10 mouse cellular contexts compared by ENCODE assay signal in the genomic region with DNA sequence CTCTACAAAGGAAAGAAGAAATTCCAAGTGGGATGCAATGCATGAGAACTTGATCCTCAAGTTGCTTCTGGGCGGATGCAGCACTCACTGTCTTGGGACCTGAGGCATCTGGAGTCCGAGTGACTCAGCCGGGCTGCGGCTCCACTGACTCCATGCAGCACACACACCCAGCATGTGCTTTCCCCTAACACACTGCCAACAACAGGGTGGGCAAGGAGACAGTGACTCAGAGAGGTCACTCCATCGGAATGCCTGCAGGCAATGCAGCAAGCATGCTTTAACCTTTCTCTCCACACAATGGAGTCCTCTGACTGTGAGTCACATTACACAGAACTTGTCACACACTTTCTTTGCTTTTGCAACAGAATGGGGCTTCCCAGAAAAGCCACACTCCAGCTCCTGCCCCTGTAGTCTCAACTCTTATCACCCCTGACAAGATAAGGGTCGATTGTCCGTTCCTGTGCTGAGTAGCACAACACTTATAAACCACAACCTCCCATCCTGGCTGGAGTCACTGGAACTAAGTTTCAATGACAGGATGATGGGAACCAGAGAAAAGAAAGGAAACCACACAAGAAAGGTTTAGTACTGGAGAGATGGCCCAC.
A peak's percentile ranks its signal among the peaks of the same experiment; 100 is the strongest.
DNase-seq lines count a peak whose midpoint lies in the region; ATAC-seq lines count a peak whose summit lies in the region.
"Had no signal": no experiment of that assay in that cellular context is flagged by ENCODE, and none has a peak within 500 bp of the region (broad histone marks: within the 10 kb centered on the region; RNA-seq: fewer than 3 reads in every experiment).

No protein-coding gene starts in this region.

- peak overlapping the region; percentile 33 for H3K27ac ChIP-seq in heart, embryonic 16.5 days (ENCODE audit: low read length)
- H3K27ac ChIP-seq in intestine, embryonic 15.5 days: no peak overlapping the region
- H3K27ac ChIP-seq: forebrain, embryonic 15.5 days had no signal

- H3K9ac ChIP-seq in heart, embryonic 16.5 days (ENCODE audit: low read length): no peak overlapping the region
- H3K9ac ChIP-seq in intestine, embryonic 15.5 days: no peak overlapping the region
- H3K9ac ChIP-seq: forebrain, embryonic 15.5 days had no signal

- H3K4me1 ChIP-seq in heart, embryonic 16.5 days (ENCODE audit: control insufficient read depth, insufficient read depth, low read length): peaks cover 20% of the 10 kb centered on the region
- H3K4me1 ChIP-seq in intestine, embryonic 15.5 days (replicated peaks): 0 out of 2 replicates have a peak, but pooled peaks cover 2% of the 10 kb centered on the region
- H3K4me1 ChIP-seq: forebrain, embryonic 15.5 days had no signal

- no peak overlapping the region for H3K4me3 ChIP-seq in heart, embryonic 16.5 days (ENCODE audit: low read length)
- H3K4me3 ChIP-seq in intestine, embryonic 15.5 days (replicated peaks): no peak overlapping the region
- H3K4me3 ChIP-seq: forebrain, embryonic 15.5 days had no signal

- 12% methylated on average over 7 of the region's 7 CpGs for WGBS in heart, embryonic 16.5 days
- WGBS in intestine, embryonic 15.5 days: 38% methylated on average over 7 of the region's 7 CpGs

- peaks cover 26% of the 10 kb centered on the region for H3K36me3 ChIP-seq in heart, embryonic 16.5 days (ENCODE audit: control insufficient read depth, insufficient read depth)
- peaks cover 11% of the 10 kb centered on the region; the same call in 1 of the 2 replicates for H3K36me3 ChIP-seq in intestine, embryonic 15.5 days

- no peak overlapping the region for H3K4me2 ChIP-seq in heart, embryonic 16.5 days (ENCODE audit: low read depth, low read length)
- no peak overlapping the region for H3K4me2 ChIP-seq in intestine, embryonic 15.5 days (replicated peaks)
- H3K4me2 ChIP-seq: forebrain, embryonic 15.5 days had no signal

- DNase-seq in adrenal gland, postnatal 25 days: peak; percentile 33
- no peak for DNase-seq in adrenal gland, adult 8-10 months
- DNase-seq in urinary bladder, postnatal 25 days (ENCODE audit: low spot score): peak; percentile 26
- DNase-seq in urinary bladder, postnatal 10 days (ENCODE audit: low spot score): no peak
- no peak for DNase-seq in thymus, postnatal 0 days (ENCODE audit: low spot score)
- DNase-seq in retina, embryonic 14.5 days (ENCODE audit: low spot score): no peak
- DNase-seq: kidney, postnatal 25 days had no signal

- ATAC-seq in heart, embryonic 16.5 days (replicated peaks; ENCODE audit: extremely low read depth, insufficient read depth, low FRiP score): peak; percentile 86
- no peak for ATAC-seq in intestine, embryonic 15.5 days
- ATAC-seq: forebrain, embryonic 15.5 days had no signal

- no peaks in the 10 kb centered on the region for H3K9me3 ChIP-seq in heart, embryonic 16.5 days (replicated peaks; ENCODE audit: control insufficient read depth, low read length)
- H3K9me3 ChIP-seq in intestine, embryonic 15.5 days: no peaks in the 10 kb centered on the region
- H3K9me3 ChIP-seq: forebrain, embryonic 15.5 days had no signal

- no peaks in the 10 kb centered on the region for H3K27me3 ChIP-seq in heart, embryonic 16.5 days (ENCODE audit: control insufficient read depth, insufficient read depth, low read length)
- no peaks in the 10 kb centered on the region for H3K27me3 ChIP-seq in intestine, embryonic 15.5 days (replicated peaks)
- H3K27me3 ChIP-seq: forebrain, embryonic 15.5 days had no signal

Comparison
In these comparisons a context has a peak if more than half of its experiments do, and no peak if none do; other contexts are left out.
1. DNase-seq: peak in adrenal gland, postnatal 25 days (single experiment) and urinary bladder, postnatal 25 days (single experiment); none in adrenal gland, adult 8-10 months (single experiment), urinary bladder, postnatal 10 days (single experiment), thymus, postnatal 0 days (single experiment) and retina, embryonic 14.5 days (single experiment).